Mouse (Mus musculus) right cerebral cortex, postnatal 25 days (tissue): ENCODE data around the gene Zfp646.
"Not testable (repeated sequence)": the region's sequence is repeated elsewhere in the genome, so short reads cannot be mapped to it uniquely, and the experiment has no call there.

Source experiments
- DNase-seq: peaks from one replicate; pipeline ENCODE4 v3.0.0; 2022

The Zfp646 gene

DNA sequence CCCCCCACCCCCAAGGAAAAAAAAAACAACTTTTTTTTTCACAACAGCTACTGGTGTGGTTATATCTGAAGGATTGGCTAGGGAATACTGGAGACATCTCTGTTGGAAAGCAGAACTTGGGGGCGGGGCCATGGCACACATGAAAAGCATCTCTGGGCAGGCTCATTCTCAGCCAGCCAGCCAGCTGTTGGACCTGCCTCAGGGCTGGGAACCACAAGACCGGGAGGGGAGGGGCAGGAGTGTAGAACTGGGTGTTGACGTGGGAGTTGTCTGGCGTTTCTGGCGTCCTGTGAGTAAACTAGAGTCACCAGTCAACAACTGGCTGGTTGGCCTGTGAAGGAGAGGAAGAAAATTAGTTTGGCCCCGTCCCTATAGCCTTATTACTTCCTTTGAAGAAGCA, 9.9 kb downstream of the Zfp646 start:
- no peak for DNase-seq

DNA sequence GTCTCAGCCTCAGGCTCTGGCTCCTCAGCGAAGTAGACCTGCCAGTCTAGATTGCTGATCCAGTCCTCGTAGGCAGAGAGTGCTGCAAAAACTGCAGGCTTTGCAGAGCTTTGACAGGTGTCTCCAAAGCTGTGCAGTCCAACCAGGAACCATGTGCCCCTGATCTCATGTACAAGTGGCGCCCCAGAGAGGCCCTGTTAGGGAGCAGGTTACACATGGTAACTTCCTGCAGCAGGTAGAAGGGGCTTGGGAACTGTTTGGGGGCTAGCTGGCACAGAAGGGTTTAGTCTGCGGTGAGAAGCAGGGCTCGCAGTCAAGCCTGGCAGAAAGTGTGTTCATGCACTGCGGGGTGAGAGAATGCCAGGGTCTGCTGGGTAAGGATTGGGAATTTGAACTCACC, 10.5 kb downstream of the Zfp646 start:
- DNase-seq, result no peak

DNA sequence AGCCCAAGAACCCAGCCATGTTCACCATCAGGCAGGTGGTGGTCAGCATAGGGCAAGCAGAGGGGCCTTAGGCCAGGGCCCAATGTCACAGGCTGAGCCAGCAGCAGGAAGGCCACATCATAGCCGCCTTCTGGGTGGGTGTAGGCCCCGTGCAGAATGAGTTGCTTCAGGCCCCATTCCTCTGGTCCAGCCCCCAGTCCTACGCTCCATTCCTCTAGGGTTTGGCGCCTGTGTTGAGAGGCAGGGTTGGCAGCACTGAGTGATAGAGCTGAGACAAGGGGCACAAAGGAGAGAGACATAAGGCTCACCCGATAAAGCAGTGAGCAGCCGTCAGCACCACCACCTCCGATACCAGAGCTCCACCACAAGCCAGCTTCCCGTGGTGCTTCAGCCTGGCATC, 11.2 kb downstream of the Zfp646 start:
- no peak for DNase-seq

DNA sequence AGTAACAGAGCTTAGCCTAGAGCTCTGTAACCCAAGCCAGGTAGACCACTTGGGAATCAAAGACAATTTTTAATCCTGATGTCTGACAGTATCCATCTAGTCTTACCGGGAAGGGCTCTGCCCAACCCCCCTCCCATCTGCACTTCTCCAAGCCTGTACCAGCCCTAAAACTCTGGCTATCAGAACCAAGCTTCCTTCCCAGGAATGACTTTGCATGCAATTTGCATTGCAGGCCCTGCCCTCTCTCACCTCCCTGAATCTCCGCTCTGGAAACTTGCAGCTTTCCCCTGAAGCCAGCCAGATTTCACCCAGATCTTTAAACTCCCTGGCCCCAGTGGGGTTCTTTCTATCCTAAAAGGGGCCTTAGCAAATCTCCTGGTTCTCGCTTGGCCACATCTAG, 11.8 kb downstream of the Zfp646 start:
- no peak for DNase-seq

DNA sequence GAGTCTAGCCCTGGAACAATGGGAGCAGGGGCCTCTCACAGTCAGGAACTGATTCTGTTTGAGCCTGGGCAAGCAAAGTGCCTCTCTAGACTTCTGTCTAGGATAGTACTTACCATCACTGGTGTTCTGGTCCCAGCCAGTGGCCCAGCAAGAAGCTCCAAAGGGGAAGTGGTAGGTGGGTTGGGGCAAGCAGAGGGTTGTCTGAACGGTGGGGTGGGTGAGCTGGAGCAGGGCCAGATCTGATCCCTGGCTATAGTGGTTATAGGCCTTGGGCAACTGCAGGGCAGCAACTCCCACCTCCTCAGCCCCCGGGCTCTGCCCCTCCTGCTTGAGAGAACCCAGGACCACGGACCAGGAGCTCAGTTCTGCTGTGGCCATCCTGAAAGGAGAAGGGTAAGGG, 12.8 kb downstream of the Zfp646 start:
- DNase-seq, result no peak

DNA sequence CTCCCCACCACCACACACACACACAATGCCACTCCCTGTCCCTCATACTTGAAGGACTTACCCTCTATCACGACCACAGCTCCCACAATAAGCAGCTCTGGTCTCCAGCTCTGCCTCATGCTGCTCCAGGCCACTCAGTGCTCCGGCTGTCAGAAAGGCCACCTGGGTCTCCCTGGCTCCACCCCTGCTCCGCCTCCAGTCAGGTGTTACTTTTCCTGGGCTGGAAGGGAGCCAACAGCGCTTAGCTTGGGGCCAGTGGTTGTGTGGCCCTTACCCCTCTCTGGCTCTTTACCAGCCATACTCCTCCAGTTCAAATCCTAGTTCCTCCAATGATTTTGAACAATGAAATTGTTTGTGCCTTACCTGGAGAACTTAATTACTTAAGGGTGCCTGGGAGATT, 14.8 kb downstream of the Zfp646 start, which contains the start of gene Prss53:
Prss53 (minus strand) TSS at position 173 of the 400 bp plus-strand sequence.
- DNase-seq, result no peak

DNA sequence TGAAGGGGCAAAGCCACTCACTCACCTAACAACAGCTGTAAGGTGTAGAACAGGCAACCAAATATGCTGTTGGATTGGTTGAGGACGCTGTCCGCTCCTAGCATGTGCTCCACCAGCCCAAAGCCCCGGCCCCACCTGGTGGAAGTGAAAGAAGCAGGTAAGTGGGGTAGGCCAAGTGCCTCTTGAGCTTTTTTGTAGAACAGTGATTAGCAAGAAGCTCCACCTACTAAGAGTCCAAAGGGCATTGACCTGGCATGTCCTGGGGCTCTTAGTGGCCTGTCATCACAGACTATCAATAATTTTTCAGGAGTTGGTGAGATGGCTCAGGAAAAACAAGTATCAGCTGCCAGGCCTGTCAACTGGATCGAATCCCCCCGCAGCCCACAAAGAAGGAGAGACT, 18.5 kb downstream of the Zfp646 start:
- no peak for DNase-seq

DNA sequence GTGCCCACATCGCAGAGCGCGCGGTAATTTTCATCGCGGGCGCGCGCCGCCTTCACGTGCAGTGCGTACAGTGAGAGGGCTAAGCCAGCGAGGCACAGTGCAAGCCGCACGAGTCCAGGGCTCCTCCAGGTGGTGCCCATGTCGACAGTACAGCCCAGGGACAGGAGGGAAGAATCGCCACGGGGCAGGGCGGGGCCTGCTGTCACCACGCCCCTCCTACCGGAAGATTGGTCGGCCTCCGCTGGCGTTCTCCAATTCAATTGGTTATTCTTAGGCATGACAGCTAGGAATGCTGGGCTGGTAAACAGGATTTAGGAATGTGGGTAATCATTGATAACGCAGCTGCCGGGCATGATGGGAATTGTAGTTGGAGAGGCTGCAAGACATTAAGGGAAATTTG, 19.4 kb downstream of the Zfp646 start, which contains the start of the genes Gm21974 and Vkorc1:
Gm21974 (minus strand) TSS at position 13 of the 400 bp plus-strand sequence.
Vkorc1 (minus strand) TSS at position 176 of the 400 bp plus-strand sequence.
- peak; percentile 94 for DNase-seq

DNA sequence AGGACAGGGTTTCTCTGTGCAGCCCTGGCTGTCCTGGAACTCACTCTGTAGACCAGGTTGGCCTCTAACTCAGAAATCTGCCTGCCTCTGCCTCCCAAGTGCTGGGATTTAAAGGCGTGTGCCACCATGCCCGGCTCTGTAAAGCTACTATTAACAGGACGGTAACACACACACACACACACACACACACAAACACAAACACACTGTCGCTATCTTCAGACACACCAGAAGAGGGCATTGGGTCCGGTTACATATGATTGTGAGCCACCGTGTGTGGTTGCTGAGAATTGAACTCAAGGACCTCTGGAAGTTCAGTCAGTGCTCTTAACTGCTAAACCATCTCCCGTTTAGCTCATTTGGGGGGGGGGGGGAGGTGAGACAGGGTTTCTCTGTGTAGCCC, 19.9 kb downstream of the Zfp646 start:
- not testable (repeated sequence) for DNase-seq

DNA sequence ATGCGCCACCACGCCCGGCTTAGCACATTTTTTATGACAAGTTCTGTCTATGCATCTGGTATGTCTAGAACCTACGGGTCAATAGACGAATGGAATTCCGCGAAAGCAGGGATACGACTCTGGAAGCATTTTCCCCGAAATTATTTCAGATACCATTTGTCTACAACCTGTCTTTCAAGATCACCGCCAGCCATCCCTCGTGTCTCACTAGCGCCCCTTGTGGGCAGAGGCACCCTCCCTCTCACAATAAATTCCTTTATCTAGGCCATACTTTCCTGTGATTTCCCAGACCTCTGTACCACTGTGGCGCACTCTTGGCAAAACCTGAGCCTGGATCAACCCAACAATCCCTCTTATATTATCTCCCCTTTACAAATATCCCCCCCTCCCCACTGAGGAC, 20.4 kb downstream of the Zfp646 start:
- DNase-seq, result peak; percentile 28

DNA sequence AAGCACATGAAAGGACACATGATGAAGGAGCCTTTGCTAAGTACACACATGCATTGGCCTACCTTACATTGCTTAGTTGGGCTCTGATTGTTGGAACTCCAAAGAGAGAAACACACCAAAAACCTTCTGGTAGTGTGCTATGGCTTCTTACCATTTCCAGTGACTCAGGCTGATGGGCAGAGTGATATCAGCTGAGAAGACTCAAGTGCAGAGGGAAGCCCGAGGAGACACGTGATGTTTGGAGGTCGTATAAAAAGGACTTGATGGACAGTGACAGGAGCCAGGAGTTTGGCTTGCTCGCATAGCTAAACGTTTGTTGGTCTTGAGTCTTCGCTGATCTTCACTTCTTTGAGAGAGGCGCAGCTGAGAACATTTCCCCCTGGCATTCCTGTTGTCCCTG, 21.5 kb downstream of the Zfp646 start:
- DNase-seq, result no peak

DNA sequence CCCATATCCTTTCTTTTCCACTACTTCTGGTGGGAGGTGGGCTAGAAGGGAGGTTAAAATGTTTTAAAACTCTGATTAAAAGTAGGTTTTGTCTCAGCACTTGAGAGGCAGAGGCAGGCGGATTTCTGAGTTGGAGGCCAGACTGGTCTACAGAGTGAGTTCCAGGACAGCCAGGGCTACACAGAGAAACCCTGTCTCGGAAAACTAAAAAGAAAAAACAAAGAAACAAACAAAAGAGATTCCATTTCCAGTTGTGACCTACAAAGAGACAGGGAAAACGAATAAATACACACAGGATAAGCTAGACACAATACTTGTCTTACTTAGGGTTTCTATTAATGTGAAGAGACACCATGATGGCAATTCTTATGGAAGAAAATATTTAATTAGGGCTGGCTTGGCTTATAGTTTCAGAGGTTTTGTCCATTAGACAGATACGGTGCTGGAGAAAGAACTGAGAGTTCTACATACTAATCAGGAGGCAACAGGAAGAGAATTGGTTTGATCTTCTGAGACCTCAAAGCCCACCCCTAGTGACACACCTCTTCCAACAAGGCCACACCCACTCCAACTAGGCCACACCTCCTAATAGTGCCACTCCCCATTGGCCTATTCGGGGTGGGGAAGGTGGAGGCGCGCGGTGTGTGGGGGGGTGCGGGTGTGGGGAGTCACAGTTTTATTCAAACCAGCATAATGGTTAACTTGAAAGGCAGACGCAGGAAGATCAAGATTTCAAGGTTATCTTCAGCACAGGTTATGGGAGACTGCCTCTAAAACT, 22.3 kb downstream of the Zfp646 start:
- DNase-seq, result no peak

DNA sequence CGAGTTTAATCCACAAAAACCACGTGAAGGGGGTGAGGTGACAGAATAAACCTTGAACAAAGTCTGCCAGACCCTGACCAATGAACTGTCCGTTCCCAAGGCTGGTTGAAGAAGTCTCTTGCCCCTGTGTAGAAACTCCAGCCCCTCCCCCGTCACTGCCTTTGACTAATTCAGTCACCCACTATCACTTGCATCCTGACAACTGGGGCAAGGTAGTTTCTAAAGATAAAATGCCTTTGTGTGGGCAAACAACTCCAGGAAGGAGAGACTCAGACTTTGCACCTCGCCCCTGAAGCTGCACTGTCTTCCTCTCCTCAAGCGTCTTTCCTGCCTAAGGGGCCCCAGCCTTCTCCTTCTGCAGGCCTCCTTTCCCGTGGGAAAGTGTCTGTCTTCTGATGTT, 24.0 kb downstream of the Zfp646 start:
- no peak for DNase-seq

DNA sequence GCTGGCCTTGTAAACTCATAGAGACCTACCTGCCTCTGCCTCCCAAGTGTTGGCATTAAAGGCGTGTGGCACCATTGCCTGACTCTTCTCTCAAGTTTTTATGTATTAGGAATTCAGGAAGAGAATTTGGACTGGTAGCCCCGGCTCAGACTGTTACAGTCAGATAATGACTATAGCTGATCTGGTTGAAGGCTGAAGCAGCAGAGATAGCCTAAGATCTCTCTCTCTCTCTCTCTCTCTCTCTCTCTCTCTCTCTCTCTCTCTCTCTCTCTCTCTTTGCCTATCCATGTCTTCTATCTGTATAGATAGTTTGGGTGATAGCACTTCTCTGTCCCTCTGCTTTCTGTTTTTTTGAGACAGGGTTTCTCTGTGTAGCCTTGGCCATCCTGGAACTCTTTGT, 25.8 kb downstream of the Zfp646 start:
- DNase-seq, result no peak

DNA sequence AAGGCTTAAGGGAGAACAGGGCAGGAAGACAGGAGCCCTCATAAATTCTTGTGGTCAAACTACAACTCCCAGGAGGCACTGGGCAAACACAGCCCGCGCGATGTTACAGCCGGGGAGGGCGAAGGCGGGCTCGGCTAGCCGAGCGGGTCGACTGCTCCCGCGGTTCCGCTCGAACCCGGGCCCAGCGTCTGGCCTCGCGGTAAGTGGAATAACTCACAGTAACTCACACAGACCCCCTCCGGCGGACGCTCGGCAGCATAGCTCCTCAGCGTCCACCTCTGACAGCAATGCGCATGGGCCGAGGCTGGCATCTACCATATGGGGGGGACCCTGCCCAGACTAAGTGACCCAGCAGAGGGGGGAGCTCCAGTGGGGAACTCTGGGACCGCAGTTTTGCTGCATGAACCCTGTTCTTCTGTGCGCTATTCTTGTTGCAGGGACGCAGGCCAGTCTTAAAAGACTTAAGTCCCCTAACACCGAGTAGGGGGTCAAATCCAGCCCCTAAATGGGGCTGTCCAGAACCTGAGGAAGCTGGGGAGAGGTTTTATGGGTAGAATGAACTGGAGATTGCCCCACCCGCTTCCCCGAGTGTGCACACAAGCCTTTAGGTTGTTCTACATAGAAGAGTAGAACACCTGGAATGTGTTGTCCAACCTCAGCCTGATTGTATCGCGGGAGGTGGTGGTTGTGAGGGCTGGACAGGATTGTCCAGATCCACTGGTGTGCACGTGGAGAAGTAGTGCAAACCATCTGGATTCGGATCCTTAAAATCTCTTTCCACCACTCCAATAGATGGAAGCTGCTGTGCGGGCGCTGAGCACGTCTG, 28.2 kb downstream of the Zfp646 start, which contains the start of gene Bckdk:
Bckdk (plus strand) TSS at position 112 of the 826 bp plus-strand sequence.
- peak; percentile 84 for DNase-seq

DNA sequence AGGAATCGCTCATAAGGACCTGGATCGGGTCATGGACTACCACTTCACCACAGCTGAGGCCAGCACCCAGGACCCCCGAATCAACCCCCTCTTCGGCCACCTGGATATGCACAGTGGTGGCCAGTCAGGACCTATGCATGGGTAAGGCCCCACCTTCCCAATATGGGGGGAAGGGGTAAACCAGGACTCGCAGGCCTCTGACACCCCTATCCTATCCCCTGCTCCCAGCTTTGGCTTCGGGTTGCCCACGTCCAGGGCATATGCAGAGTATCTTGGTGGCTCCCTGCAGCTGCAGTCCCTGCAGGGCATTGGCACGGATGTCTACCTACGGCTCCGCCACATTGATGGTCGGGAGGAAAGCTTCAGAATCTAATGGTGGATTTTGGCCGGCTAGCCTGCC, 31.9 kb downstream of the Zfp646 start:
- DNase-seq, result no peak

DNA sequence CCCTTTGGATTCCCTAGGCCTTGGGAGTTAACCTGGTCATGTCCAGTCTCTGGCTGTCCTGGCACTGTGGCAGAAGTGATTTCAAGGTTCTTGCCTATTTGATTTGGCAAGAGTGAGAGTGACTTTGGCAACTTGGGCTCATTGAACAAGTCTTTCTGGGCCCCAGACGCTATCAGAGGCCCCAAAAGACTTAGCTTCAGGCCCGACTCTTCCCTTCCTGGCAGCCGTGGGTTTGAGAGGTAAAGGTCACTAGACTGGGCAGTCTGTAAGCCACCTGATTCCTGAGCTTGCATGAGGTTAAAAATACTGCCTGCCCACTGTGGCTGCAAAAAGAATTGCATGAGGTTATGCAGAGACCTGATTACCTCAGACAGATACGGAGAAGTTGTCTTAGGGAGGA, 32.6 kb downstream of the Zfp646 start:
- no peak for DNase-seq

DNA sequence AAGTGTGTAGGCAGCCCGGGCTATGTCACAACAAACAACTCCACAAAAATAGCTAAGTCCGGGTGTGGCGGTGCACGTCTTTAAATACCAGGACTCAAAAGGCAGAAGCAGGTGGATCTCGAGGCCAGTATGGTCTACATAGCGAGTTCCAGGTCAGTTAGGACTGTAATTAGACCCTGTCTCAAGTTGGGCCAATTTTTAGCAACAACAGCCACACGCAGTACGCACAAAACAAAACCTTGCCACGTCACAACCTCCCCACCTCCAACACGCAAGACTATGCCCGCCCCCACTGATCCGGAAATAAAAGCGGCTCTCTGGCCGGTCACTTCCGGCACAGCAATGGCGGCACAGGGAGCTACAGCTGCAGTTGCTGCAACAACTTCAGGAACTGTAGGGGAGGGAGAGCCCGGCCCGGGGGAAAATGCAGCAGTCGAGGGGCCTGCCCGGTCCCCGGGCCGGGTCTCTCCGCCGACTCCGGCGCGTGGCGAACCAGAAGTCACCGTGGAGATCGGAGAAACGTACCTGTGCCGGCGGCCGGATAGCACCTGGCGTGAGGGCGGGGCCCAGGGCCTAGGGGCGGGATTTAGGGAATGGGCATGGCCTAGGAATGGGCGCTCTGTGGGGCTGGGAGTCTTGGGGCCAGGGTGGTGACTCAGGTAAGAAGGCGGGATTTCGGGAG, 36.3 kb downstream of the Zfp646 start, which contains the start of gene Kat8:
Kat8 (plus strand) TSS at position 327 of the 682 bp plus-strand sequence.
- peak; percentile 89 for DNase-seq

DNA sequence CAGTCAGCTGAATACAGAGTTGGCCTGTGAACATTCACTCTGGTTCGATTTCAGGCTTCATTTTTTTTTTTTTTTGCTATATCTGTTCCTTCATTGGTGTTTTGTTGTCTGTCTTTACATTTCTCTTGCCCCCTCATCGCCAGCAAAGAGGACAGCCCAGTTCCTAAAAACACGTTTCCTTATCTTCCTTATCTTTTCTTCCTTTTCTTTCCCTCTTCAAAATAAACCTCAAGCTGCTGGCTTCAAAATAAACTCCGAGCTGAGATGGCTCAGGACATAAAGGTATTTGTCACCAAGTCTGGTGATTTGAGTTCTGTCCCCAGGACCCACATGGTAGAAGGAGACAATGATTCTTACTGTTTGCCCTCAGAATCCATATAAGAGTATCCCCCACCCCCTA, 36.9 kb downstream of the Zfp646 start:
- no peak for DNase-seq

DNA sequence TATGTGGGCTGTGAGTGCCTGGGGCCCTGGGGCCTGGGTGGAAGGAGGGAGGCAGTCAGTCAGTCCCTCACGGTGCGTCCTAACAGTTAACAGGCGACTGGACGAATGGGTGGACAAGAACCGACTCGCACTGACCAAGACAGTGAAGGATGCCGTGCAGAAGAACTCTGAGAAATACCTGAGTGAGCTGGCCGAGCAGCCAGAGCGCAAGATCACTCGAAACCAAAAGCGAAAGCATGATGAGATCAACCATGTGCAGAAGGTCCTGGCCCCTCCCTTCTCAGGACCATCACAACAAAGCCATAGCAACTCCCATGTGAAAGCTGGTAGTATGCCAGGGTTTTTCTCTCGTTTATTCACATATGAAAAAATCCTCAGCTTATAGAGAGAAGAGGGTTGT, 39.3 kb downstream of the Zfp646 start:
- DNase-seq, result no peak

DNA sequence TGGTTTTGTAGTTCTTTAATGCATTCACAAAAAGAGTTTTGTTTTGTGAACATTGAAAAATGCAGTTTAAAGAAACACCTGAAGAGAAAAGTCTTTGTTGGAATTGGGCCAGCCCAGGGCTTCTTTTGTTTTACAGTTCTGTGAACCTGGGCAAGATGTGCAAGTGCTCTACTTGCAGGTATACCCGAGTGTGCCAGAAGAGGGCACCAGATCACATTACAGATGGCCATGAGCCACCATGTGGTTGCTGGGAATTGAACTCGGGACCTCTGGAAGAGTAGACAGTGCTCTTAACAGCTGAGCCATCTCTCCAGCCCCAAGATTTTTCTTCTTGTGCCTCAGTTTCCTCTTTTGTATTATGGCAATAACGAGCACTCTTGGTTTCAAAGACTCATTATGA, 42.2 kb downstream of the Zfp646 start:
- no peak for DNase-seq

DNA sequence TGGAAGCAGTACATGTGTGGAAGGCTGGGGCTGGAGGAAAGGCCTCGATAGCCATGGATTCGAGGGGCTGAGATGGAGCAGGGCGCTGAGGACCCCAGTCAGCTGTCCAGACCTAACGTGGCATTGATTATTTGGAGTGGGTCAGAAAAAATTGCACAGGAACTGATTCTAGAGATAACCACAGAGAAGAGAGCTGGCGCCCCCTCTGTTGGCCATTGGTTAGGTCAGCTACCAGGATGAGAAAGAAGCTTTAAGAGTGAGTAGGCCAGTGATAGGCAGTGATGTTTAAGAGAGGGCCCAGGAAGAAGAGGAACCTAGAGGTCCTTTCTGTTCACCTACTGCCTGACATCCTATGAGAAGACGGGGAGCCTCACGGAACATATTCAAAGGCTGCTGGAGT, 43.3 kb downstream of the Zfp646 start:
- DNase-seq, result no peak

DNA sequence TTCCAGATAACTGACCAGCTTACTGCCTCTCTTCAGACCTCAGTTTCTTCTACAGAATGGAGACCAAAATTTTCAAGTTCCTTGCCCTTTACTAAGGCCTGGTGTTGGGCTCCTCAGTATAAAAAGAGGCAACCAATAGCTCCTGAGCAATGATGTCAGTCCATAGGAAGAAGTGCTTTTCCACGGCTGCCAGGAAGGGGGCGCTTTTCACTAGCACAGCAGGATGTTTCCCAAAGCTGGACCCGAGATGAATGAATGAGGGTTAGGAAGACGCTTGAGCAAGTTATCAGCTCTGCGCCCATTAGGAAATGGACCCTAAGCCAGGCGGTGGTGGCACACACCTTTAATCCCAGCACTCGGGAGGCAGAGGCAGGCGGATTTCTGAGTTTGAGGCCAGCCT, 45.5 kb downstream of the Zfp646 start:
- DNase-seq, result no peak
